Mouse (Mus musculus): ENCODE results near the gene Trpm2. TPM values are rescaled to one million over a fixed set of nuclear protein-coding genes. Genes with fewer than 3 reads are reported as not detected.

The Trpm2 gene
- 1 to 10 TPM; 1.0 to 1.3 TPM for polyA plus RNA-seq (2017; shearing (Covaris generic))

DNA sequence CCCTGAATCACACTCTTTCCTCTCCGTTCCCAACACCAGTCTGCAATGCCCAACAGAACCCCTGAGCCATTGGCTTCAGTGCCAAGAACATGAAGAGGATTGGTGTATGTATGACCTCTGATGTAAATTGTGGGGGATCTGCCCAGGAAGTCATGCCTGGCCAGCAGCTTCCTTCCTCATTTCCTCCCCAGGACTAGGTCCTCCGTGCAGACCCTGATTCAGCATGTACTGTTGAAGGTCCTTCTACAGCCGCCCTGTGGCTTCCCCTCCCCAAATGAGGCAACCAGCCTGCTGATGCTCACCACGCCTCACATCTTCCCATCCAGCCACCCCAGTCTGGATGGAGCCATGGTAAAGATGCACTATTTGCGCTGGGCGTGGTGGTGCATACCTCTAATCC, at the start of gene Trpm2:
Gene Trpm2 (minus strand): TSS at position 83 of the 400 bp plus-strand sequence.

DNA sequence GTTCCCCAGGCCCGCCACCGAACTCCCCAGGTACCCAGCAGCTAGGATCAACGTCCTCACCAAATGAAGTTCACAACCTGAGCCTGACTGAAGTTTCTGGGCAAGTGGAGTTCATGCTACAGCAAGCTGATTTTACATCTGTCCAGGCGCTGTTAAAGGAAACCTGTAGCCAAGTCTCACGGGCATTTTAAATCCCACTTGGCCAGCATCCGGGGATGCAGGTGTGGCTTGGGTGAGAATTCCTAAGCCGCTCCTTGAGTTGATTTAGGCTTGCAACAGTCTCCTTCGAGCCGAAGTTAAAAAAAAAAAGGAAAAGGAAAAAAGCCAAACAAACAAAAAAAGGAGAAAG, 39.6 kb upstream of the Trpm2 start, which contains the start of gene Pfkl:
Gene Pfkl (minus strand): TSS at position 139 of the 349 bp plus-strand sequence.

DNA sequence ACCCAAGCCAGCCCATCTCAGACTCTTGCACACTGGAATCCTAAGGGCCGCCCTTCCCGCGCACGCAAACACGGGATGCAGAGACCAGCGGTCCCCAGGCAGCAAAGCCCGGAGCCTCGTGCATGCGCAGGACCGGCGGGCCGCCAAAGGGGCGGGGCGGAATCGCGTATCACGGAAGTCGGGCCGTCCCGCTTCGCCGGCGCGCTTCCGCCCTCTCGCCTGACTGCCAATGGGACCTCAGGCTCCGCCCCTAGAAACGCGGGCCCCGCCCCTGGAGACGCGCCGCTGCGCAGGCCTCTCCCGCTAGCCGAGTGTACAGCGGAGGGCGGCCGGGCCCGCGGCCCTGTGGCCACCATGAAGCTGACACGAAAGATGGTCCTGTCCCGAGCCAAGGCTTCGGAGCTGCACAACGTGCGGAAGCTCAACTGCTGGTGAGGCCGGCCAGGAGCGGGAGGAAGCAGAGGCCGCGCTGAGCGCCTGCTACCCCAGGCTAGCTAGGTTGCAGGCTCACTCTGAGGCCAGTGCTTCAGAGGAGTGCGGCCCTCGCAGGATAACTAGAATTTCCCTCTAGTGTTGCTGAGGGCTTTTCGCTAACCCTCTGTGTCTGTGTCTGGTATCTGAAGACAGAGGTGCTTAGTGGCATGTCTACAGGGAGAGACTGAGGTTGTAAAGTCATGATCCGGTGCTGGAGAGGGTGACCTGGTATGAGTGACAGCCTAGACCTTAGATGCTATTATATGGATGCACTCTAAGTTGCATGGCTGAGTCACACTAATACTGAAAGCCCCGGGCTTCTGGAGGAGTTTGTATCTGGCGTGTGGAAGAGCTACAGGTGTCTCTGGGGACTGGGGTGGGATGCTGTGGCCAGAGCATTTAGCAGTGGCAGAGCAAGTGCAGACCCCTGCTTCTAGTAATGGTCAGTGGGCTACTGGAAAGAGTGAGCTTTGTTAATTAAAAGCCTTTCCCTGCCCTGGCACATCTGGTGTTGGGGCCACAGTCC, 8.3 kb upstream of the Trpm2 start, which contains the start of gene 1810043G02Rik:
Gene 1810043G02Rik (plus strand): TSS at position 174 of the 1,000 bp plus-strand sequence.

GRCm38 (mm10) chr10:77902211-77902893, 68.0 kb downstream of the Trpm2 start, which contains the start of gene Lrrc3:
TSS of gene Lrrc3 (minus strand) at chr10:77902536.

DNA sequence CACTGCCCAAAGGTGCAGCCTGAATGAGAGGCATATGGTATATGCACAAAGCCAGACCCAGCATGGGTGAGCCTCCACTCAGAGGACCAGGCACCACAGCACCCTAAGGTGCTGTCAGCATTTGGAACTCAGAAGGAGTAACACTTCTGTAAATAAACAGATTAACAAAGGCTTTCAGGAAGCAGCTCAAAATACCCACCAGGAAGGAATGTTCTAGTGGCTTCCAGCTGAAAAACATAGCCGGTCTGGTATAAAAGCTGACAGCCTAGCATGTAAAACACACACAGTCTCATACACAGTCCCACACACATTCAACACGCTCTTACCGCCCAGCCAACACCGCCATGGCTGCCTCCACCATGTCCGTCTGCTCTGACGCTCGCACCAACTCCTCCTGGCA, 108.7 kb downstream of the Trpm2 start, which contains the start of gene Gm3285:
Gene Gm3285 (plus strand): TSS at position 301 of the 400 bp plus-strand sequence.

Other genes starting within 250 kb of the Trpm2 start
- not detected for gene Krtap12-1, start 250.0 kb downstream of the Trpm2 start, polyA plus RNA-seq (2017; shearing (Covaris generic))
- not detected for gene Gm10100, start 244.1 kb downstream of the Trpm2 start, polyA plus RNA-seq (2017; shearing (Covaris generic))
- gene Gm18596, start 227.9 kb downstream of the Trpm2 start, polyA plus RNA-seq (2017; shearing (Covaris generic)), result not detected
- under 1 TPM in 1 of 2 experiments, not detected in 1; 0.81 TPM for gene Gm9736, start 219.2 kb downstream of the Trpm2 start, polyA plus RNA-seq (2017; shearing (Covaris generic))
- not detected for gene Gm3233, start 210.9 kb downstream of the Trpm2 start, polyA plus RNA-seq (2017; shearing (Covaris generic))
- not detected for gene Gm3238, start 199.2 kb downstream of the Trpm2 start, polyA plus RNA-seq (2017; shearing (Covaris generic))
- not detected for gene Gm7138, start 193.6 kb downstream of the Trpm2 start, polyA plus RNA-seq (2017; shearing (Covaris generic))
- gene Gm3250, start 188.0 kb downstream of the Trpm2 start, polyA plus RNA-seq (2017; shearing (Covaris generic)), result not detected
- gene Gm7137, start 182.4 kb downstream of the Trpm2 start, polyA plus RNA-seq (2017; shearing (Covaris generic)), result 1 to 10 TPM in 1 of 2 experiments, not detected in 1; 1.3 TPM
- gene Gm9639, start 175.5 kb downstream of the Trpm2 start, polyA plus RNA-seq (2017; shearing (Covaris generic)), result not detected
- not detected for gene Gm19668, start 171.4 kb downstream of the Trpm2 start, polyA plus RNA-seq (2017; shearing (Covaris generic))
- not detected for gene Gm9507, start 158.7 kb downstream of the Trpm2 start, polyA plus RNA-seq (2017; shearing (Covaris generic))
- not detected for gene Gm2696, start 155.9 kb downstream of the Trpm2 start, polyA plus RNA-seq (2017; shearing (Covaris generic))
- not detected for gene Krtap10-4, start 143.5 kb downstream of the Trpm2 start, polyA plus RNA-seq (2017; shearing (Covaris generic))
- gene Krtap10-10, start 134.6 kb downstream of the Trpm2 start, polyA plus RNA-seq (2017; shearing (Covaris generic)), result under 1 TPM in 1 of 2 experiments, not detected in 1; 0.33 TPM
- not detected for gene Gm36176, start 123.8 kb downstream of the Trpm2 start, polyA plus RNA-seq (2017; shearing (Covaris generic))
- not detected for gene Gm10318, start 117.7 kb downstream of the Trpm2 start, polyA plus RNA-seq (2017; shearing (Covaris generic))
- gene Gm3285, start 108.6 kb downstream of the Trpm2 start, polyA plus RNA-seq (2017; shearing (Covaris generic)), result not detected
- gene Lrrc3, start 68.0 kb downstream of the Trpm2 start, polyA plus RNA-seq (2017; shearing (Covaris generic)), result 1 to 10 TPM in 1 of 2 experiments, under 1 TPM in 1; 0.13 to 2.1 TPM
- 10 to 100 TPM in 1 of 2 experiments, 1 to 10 TPM in 1; 7.9 to 10.6 TPM for gene 1810043G02Rik, start 8.0 kb upstream of the Trpm2 start, polyA plus RNA-seq (2017; shearing (Covaris generic))
- gene Pfkl, start 39.5 kb upstream of the Trpm2 start, polyA plus RNA-seq (2017; shearing (Covaris generic)), result 10 to 100 TPM; 62.7 to 87.7 TPM
- 1 to 10 TPM in 1 of 2 experiments, under 1 TPM in 1; 0.37 to 1.2 TPM for gene Dnmt3l, start 71.4 kb upstream of the Trpm2 start, polyA plus RNA-seq (2017; shearing (Covaris generic))
- gene Aire, start 73.0 kb upstream of the Trpm2 start, polyA plus RNA-seq (2017; shearing (Covaris generic)), result 1 to 10 TPM in 1 of 2 experiments, not detected in 1; 1.2 TPM
- 10 to 100 TPM in 1 of 2 experiments, 1 to 10 TPM in 1; 9.1 to 14.1 TPM for gene Icosl, start 98.7 kb upstream of the Trpm2 start, polyA plus RNA-seq (2017; shearing (Covaris generic))
- 10 to 100 TPM; 70.2 to 76.7 TPM for gene D10Jhu81e, start 199.2 kb upstream of the Trpm2 start, polyA plus RNA-seq (2017; shearing (Covaris generic))
- gene Pwp2, start 214.6 kb upstream of the Trpm2 start, polyA plus RNA-seq (2017; shearing (Covaris generic)), result 10 to 100 TPM; 25.8 to 32.1 TPM